Mouse (Mus musculus) heart, adult 2 months (tissue): ENCODE results near the gene Poldip2. TPM values are rescaled to one million over a fixed set of nuclear protein-coding genes. Genes with fewer than 3 reads are reported as not detected.

Source experiments
- DNase-seq, 2 experiments: peaks; one replicate each; pipeline ENCODE4 v3.0.0; 2021
- H3K27ac ChIP-seq: fragments of 200-600 bp; 2 replicates; pipeline ENCODE4 v1.8.1; 2022
- H3K27me3 ChIP-seq: fragments of 200-500 bp; 2 replicates; pipeline ENCODE4 v1.6.1; 2012; ENCODE audit warnings: mild to moderate bottlenecking, low read length, inconsistent platforms, mixed read lengths; ENCODE audit not compliant: control insufficient read depth, insufficient read depth
- H3K36me3 ChIP-seq: fragments of 200-500 bp; 2 replicates; pipeline ENCODE4 v1.6.1; 2012; ENCODE audit warnings: low read length, inconsistent platforms; ENCODE audit not compliant: control insufficient read depth, insufficient read depth
- H3K4me1 ChIP-seq: fragments of 200-500 bp; 2 replicates; pipeline ENCODE4 v1.6.1; 2011; ENCODE audit warnings: low read length; ENCODE audit not compliant: control insufficient read depth, insufficient read depth
- H3K4me3 ChIP-seq: fragments of 200-600 bp; 2 replicates; pipeline ENCODE4 v1.8.1; 2022
- H3K79me2 ChIP-seq: fragments of 200-500 bp; replicated peaks from 2 replicates; pipeline ENCODE4 v1.6.1; 2012; ENCODE audit warnings: mild to moderate bottlenecking, inconsistent platforms, low read length, moderate library complexity, mixed read lengths; ENCODE audit not compliant: control insufficient read depth, insufficient read depth
- H3K9ac ChIP-seq: fragments of 200-500 bp; 2 replicates; pipeline ENCODE4 v1.6.1; 2012; ENCODE audit warnings: low read depth, mild to moderate bottlenecking, control low read depth, inconsistent platforms, low read length, mixed read lengths
- CTCF ChIP-seq: fragments of 200-600 bp; IDR thresholded peaks from 2 replicates; pipeline ENCODE4 v1.8.1; 2022; ENCODE audit warnings: antibody characterized with exemption, mild to moderate bottlenecking, moderate library complexity
- EP300 ChIP-seq: fragments of 200-500 bp; IDR thresholded peaks from 2 replicates; pipeline ENCODE4 v1.6.1; 2011; ENCODE audit warnings: low read depth, low read length, control low read depth; ENCODE audit not compliant: insufficient read depth
- POLR2A ChIP-seq: fragments of 200-500 bp; IDR thresholded peaks from 2 replicates; pipeline ENCODE4 v1.6.1; 2011; ENCODE audit warnings: mild to moderate bottlenecking, low read depth, low read length, control low read depth; ENCODE audit not compliant: insufficient read depth
- WGBS: fragments of 180-500 bp; shearing (Covaris S2); methylation state at CpG from one replicate; pipeline ENCODE4 v1.1.7; 2018; 5-methylcytosine and 5-hydroxymethylcytosine counted together
- intact Hi-C: fragments of 180-260 bp; cut with DNase I; formaldehyde crosslinking; loops from one replicate; pipeline ENCODE4 v1.15.1; 2025
- long read RNA-seq: library from polyadenylated mRNA; stranded (forward); transcript quantifications from one replicate; pipeline ENCODE4 v2.0.0, GENCODE M21; 2021
- polyA plus RNA-seq: library from polyadenylated mRNA; depleted of rRNA; stranded (reverse); fragments of >200 nt; gene quantifications from 2 replicates; pipeline ENCODE4 v1.2.3, GENCODE M21; 2012; rRNA removed
- total RNA-seq, 2 experiments: library from RNA; stranded (reverse); gene quantifications; 2 replicates each; pipeline ENCODE4 v1.2.3; 2021

The Poldip2 gene
- total RNA-seq (100 to 1,000 TPM; 127 to 140 TPM), polyA plus RNA-seq (102 and 151 TPM in 2 replicates)
- long read RNA-seq, transcript Poldip2-201 (11 exons, 2,054 nt): major isoform, 192 of 228 reads
- long read RNA-seq, partial matches to known transcripts: 6 of 228 reads
- long read RNA-seq, other reads (novel, unspliced or antisense): 29 of 228 reads

DNA sequence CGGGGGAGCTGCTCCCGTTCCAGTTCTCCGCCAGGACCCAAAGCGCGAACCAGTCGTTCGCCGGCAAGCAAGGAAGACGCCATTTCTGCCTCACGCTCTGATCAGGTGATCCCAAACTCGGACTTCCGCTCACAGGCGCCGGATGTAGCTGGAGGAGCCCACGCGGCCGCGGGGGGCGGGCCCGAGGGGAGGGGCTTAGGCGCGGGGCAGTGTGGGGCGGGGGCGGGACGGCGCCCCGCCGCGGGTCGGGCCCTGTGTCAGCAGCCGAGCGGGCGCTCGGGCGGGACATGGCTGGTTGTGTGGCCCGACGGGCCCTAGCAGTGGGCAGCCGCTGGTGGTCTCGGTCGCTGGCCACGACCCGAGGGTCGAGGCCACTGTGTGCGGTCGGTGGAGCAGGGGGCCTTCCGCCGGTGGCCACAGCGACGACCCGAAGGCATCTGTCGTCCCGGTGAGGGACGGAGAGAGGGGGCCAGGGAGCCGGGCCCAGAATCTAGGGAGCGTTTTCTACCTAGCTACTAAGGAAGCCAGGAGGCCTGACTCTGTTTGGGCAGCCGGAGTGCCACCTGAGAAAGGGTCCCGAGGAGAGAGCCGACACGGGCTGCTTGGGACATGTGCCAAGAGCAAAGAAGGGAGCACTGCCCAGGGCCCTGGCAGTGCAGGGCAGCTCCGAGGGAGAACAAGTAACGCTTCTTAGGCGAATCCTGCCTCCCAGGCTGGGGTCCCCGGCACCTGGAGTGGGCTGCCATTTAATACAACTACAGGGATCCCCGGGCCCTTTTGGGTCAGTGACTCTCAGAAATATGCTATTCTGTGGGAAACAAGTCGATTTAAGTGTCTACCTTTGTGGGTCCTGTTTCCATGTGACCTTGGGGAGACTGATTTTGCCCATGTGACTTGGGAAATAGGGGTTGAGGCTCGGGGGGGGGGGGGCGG, at the start of gene Poldip2, which contains the start of gene Tmem199:
TSS of gene Poldip2 (plus strand) at position 169 of the 933 bp plus-strand sequence.
TSS of gene Tmem199 (minus strand) at position 148 of the 933 bp plus-strand sequence.
- Histone ChIP-seq H3K4me3 (peak within 1 kb of the TSS; percentile 96), H3K9ac (peak within 1 kb of the TSS; percentile 87), H3K79me2 (no peaks in the 10 kb centered on the region), H3K4me1 (no peaks in the 10 kb centered on the region), H3K36me3 (no peaks in the 10 kb centered on the region; the same call in 1 of the 2 replicates), H3K27me3 (no peaks in the 10 kb centered on the region), H3K27ac (peak within 1 kb of the TSS; percentile 93)
- WGBS: under 1% methylated on average over 67 of the region's 67 CpGs
- peak; percentile 91 to 92 for DNase-seq
- intact Hi-C loops: loop anchor here (1.0 kb wide), 1 partner anchor 24 kb away; the partner anchor contains the start of genes Ift20 and Tnfaip1
- TF ChIP-seq EP300 (no peak), POLR2A (peak; percentile 87)

DNA sequence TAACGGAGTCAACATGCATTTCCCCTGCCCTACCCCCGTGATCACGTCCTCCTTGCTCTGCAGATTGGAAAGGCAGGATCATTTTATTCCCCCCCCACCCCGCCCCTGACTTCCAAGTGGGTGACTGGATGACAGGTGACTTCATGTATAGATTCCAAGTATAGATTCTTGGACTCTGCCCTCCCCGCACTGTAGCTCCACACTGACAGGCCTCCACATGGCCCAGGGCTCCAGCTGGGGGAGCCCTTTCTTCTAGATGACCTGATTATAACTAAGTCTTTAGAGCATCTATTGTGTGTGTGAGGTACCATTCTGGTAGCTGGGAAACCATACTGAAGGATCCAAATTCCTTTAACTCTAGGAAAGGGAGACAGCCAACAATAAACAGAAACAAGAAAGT, 49.3 kb upstream of the Poldip2 start:
- Histone ChIP-seq H3K9ac (no peak overlapping the region), H3K4me1 (peaks cover 2% of the 10 kb centered on the region; the same call in 1 of the 2 replicates), H3K27ac (no peak overlapping the region), H3K36me3 (no peaks in the 10 kb centered on the region), H3K79me2 (no peaks in the 10 kb centered on the region), H3K4me3 (no peak overlapping the region), H3K27me3 (no peaks in the 10 kb centered on the region)
- TF ChIP-seq EP300: no peak
- TF ChIP-seq POLR2A: no peak
- no peak for TF ChIP-seq CTCF
- no peak for DNase-seq
- intact Hi-C loops: no loop called here
- WGBS: 92% methylated on average over 5 of the region's 5 CpGs

DNA sequence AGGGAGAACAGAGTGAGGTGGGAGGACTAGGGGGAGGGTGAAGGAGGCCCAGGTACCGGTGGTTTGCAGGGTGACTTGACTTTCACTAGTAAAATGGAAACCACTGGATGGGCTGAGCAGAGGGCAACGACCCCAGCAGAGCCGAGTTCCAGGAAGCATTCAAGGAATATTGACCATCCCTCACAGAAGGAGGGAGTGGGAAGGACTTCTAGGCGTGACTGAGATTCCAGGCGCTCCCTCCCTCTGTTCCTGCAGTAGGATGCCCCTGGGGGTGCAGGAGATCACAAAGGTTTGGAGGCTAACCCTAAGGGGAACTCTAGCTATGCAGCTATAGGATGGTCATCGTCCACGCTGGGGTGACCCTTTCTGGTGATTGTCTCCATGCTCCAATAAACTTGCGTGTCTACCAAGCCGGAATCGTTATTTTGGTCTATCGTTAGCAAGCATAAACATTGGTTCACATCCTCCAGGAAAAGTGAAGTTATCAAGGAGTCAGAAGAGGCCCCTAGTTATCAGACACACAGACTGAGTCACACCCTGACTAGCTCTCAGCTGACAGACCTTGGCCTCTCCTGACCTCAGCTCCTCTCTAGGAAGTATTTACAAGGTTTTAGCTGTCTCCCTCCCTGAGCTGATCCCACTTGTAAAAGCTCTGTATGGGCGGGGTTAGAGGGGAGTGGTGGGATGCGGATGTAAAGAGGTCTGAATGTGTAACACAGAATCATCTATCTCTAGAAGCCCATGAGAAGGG, 48.5 kb upstream of the Poldip2 start:
- DNase-seq: no peak
- no peak overlapping the region for H3K27ac ChIP-seq
- no peak overlapping the region for H3K4me3 ChIP-seq
- H3K27me3 ChIP-seq: no peaks in the 10 kb centered on the region
- TF ChIP-seq POLR2A (no peak), EP300 (no peak), CTCF (no peak)
- H3K36me3 ChIP-seq: no peaks in the 10 kb centered on the region
- intact Hi-C loops: no loop called here
- no peaks in the 10 kb centered on the region for H3K79me2 ChIP-seq
- H3K4me1 ChIP-seq: peaks cover 2% of the 10 kb centered on the region; the same call in 1 of the 2 replicates
- H3K9ac ChIP-seq: no peak overlapping the region
- WGBS: 36% methylated on average over 13 of the region's 13 CpGs

DNA sequence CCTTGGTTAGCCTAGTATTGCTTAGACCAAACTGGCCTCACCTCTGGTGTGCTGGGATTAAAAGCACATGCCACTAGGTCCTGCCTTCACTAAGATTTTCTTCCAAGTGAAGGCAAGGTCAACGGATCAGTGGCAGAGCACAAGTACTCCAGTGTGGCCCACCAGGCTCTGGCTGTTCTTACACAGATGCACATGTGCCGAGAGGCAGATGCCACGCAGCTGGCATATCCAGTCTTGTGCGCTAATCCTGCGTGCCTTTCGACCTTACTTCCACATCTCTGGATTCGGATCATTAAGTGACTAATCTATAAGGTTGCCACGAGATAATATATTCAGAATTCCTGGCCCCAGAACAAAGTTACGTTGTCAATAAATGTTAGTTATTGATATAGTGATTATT, 46.9 kb upstream of the Poldip2 start:
- Histone ChIP-seq H3K36me3 (no peaks in the 10 kb centered on the region), H3K27me3 (no peaks in the 10 kb centered on the region), H3K27ac (no peak overlapping the region), H3K79me2 (no peaks in the 10 kb centered on the region), H3K4me1 (peaks cover 2% of the 10 kb centered on the region; the same call in 1 of the 2 replicates), H3K4me3 (peak overlapping the region; percentile 82), H3K9ac (no peak overlapping the region)
- no peak for DNase-seq
- WGBS: 52% methylated on average over 9 of the region's 9 CpGs
- TF ChIP-seq EP300 (no peak), POLR2A (no peak), CTCF (no peak)
- intact Hi-C loops: no loop called here

DNA sequence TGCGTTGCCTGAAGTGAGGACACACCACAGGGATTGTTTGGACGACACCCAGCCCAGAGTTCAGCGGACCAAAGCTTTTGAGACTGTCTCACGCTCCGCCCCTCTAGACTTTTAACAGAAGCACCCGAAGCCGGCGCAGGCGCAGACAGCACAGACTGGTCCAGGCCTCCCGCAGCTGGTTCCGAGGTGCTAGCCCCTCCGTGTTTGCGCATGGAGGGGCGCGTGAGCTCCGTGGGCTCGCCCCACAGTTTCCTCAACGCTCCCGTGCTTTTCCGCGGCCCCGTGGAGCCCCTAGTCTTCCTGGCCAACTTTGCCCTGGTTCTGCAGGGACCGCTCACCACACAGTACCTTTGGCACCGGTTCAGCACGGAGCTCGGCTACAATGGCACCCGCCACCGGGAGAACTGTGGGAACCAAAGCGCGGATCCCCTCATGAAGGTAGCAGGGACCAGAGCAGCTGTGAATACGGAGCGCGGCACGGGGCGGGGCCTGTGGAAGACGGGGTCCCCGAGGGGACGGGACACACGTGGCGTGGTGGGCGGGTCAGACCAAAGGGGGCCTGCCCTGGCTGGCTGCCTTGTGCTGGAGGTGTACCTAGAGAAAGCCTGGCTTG, 46.3 kb upstream of the Poldip2 start, which contains the start of gene Slc46a1:
TSS of gene Slc46a1 (plus strand) at position 130 of the 613 bp plus-strand sequence.
- under 1% methylated on average over 41 of the region's 41 CpGs for WGBS
- no peaks in the 10 kb centered on the region for H3K27me3 ChIP-seq
- H3K4me3 ChIP-seq: peak within 1 kb of the TSS; percentile 82
- peak within 1 kb of the TSS; percentile 65 for H3K27ac ChIP-seq
- peaks cover 2% of the 10 kb centered on the region; the same call in 1 of the 2 replicates for H3K4me1 ChIP-seq
- DNase-seq: peak; percentile 86 to 87
- no peaks in the 10 kb centered on the region for H3K36me3 ChIP-seq
- H3K9ac ChIP-seq: peak within 1 kb of the TSS; percentile 83
- no peak for TF ChIP-seq EP300
- TF ChIP-seq CTCF: no peak
- TF ChIP-seq POLR2A: no peak
- no peaks in the 10 kb centered on the region for H3K79me2 ChIP-seq
- intact Hi-C loops: no loop called here
